Mouse (Mus musculus) 3134 (cell line): ENCODE measurements at regions not wholly inside any gene's neighbourhood (a gene's known extent, or its start where the extent isn't known, plus 50 kb on each side); places are given as distances from the start of the nearest gene placed in this dataset.

Source experiments
- DNase-seq: peaks from one replicate; pipeline ENCODE4 v3.0.0-alpha.2; 2011; ENCODE audit warnings: low spot score; ENCODE audit not compliant: insufficient read length; ENCODE audit errors: extremely low read depth

- DNase-seq = no peak
Observed at GRCm38 (mm10) chr3:31399136-31399535, 89.0 kb upstream of the Slc7a14 start.

- no peak for DNase-seq
Observed at GRCm38 (mm10) chr3:31394533-31394932, 84.4 kb upstream of the Slc7a14 start.

GRCm38 (mm10) chr3:31389955-31390354, 79.8 kb upstream of the Slc7a14 start:
- DNase-seq = no peak

- no peak for DNase-seq
Observed at GRCm38 (mm10) chr3:31375678-31376077, 65.5 kb upstream of the Slc7a14 start.

GRCm38 (mm10) chr3:31374061-31374460, 63.9 kb upstream of the Slc7a14 start:
- DNase-seq = no peak

- no peak for DNase-seq
Observed at GRCm38 (mm10) chr3:31368259-31368658, 58.1 kb upstream of the Slc7a14 start.
